Mouse (Mus musculus): ENCODE measurements at regions not wholly inside any gene's neighbourhood (a gene's known extent, or its start where the extent isn't known, plus 50 kb on each side); places are given as distances from the start of the nearest gene placed in this dataset.

GRCm38 (mm10) chr1:88878831-88879230 lies 176.8 kb upstream of the Arl4c start:
- 69% methylated on average over 10 of the region's 10 CpGs for WGBS

GRCm38 (mm10) chr1:88879367-88879766 lies 177.3 kb upstream of the Arl4c start:
- no peak overlapping the region for H3K9ac ChIP-seq (ENCODE audit: low read length)
- ATAC-seq (ENCODE audit: insufficient read depth, low FRiP score, low TSS enrichment) (no peak), DNase-seq (ENCODE audit: low spot score) (no peak)
- no peak overlapping the region for H3K27ac ChIP-seq (ENCODE audit: low read depth, low read length)
- no peaks in the 10 kb centered on the region for H3K4me1 ChIP-seq (ENCODE audit: control insufficient read depth, insufficient read depth, low read length)
- H3K4me3 ChIP-seq (ENCODE audit: low read depth, low read length), result no peak overlapping the region
- H3K27me3 ChIP-seq (ENCODE audit: control insufficient read depth, insufficient read depth, low read length), result no peaks in the 10 kb centered on the region
- H3K9me3 ChIP-seq (ENCODE audit: control insufficient read depth, low read length), result no peaks in the 10 kb centered on the region
- no peak overlapping the region for H3K4me2 ChIP-seq (ENCODE audit: low read depth)
- WGBS, result 77% methylated on average over 5 of the region's 5 CpGs
- no peaks in the 10 kb centered on the region for H3K36me3 ChIP-seq (ENCODE audit: control insufficient read depth, insufficient read depth, low read length)

More at GRCm38 (mm10) chr1:88878831-88879230, 176.8 kb upstream of the Arl4c start:
- Histone ChIP-seq H3K36me3 (ENCODE audit: control insufficient read depth, insufficient read depth, low read length) (no peaks in the 10 kb centered on the region), H3K9me3 (ENCODE audit: control insufficient read depth, low read length) (no peaks in the 10 kb centered on the region), H3K27me3 (ENCODE audit: control insufficient read depth, insufficient read depth, low read length) (no peaks in the 10 kb centered on the region), H3K27ac (ENCODE audit: low read depth, low read length) (no peak overlapping the region), H3K4me3 (ENCODE audit: low read depth, low read length) (no peak overlapping the region), H3K9ac (ENCODE audit: low read length) (no peak overlapping the region), H3K4me1 (ENCODE audit: control insufficient read depth, insufficient read depth, low read length) (no peaks in the 10 kb centered on the region), H3K4me2 (ENCODE audit: low read depth) (no peak overlapping the region)
- ATAC-seq (ENCODE audit: insufficient read depth, low FRiP score, low TSS enrichment), result no peak
- no peak for DNase-seq (ENCODE audit: low spot score)

GRCm38 (mm10) chr1:88891041-88891440 lies 179.2 kb upstream of the Sh3bp4 start:
- Histone ChIP-seq H3K9me3 (ENCODE audit: control insufficient read depth, low read length) (no peaks in the 10 kb centered on the region), H3K4me1 (ENCODE audit: control insufficient read depth, insufficient read depth, low read length) (no peaks in the 10 kb centered on the region), H3K4me3 (ENCODE audit: low read depth, low read length) (no peak overlapping the region), H3K4me2 (ENCODE audit: low read depth) (no peak overlapping the region), H3K36me3 (ENCODE audit: control insufficient read depth, insufficient read depth, low read length) (no peaks in the 10 kb centered on the region), H3K27ac (ENCODE audit: low read depth, low read length) (no peak overlapping the region), H3K27me3 (ENCODE audit: control insufficient read depth, insufficient read depth, low read length) (no peaks in the 10 kb centered on the region), H3K9ac (ENCODE audit: low read length) (no peak overlapping the region)
- DNase-seq (ENCODE audit: low spot score), result no peak
- no peak for ATAC-seq (ENCODE audit: insufficient read depth, low FRiP score, low TSS enrichment)
- 85% methylated on average over 4 of the region's 4 CpGs for WGBS

- WGBS, result 88% methylated on average over 8 of the region's 8 CpGs
- no peaks in the 10 kb centered on the region for H3K27me3 ChIP-seq (ENCODE audit: control insufficient read depth, insufficient read depth, low read length)
- no peak overlapping the region for H3K4me3 ChIP-seq (ENCODE audit: low read depth, low read length)
- no peak overlapping the region for H3K27ac ChIP-seq (ENCODE audit: low read depth, low read length)
- H3K36me3 ChIP-seq (ENCODE audit: control insufficient read depth, insufficient read depth, low read length), result no peaks in the 10 kb centered on the region
- H3K4me1 ChIP-seq (ENCODE audit: control insufficient read depth, insufficient read depth, low read length), result no peaks in the 10 kb centered on the region
- DNase-seq (ENCODE audit: low spot score) (no peak), ATAC-seq (ENCODE audit: insufficient read depth, low FRiP score, low TSS enrichment) (no peak)
- no peak overlapping the region for H3K9ac ChIP-seq (ENCODE audit: low read length)
- no peak overlapping the region for H3K4me2 ChIP-seq (ENCODE audit: low read depth)
- no peaks in the 10 kb centered on the region for H3K9me3 ChIP-seq (ENCODE audit: control insufficient read depth, low read length)
These were observed 167.8 kb upstream of the Sh3bp4 start for GRCm38 (mm10) chr1:88902426-88902825.

GRCm38 (mm10) chr1:88907766-88908463 lies 162.3 kb upstream of the Sh3bp4 start:
- H3K36me3 ChIP-seq (ENCODE audit: control insufficient read depth, insufficient read depth, low read length), result no peaks in the 10 kb centered on the region
- ATAC-seq (ENCODE audit: insufficient read depth, low FRiP score, low TSS enrichment) (no peak), DNase-seq (ENCODE audit: low spot score) (no peak)
- H3K4me2 ChIP-seq (ENCODE audit: low read depth), result no peak overlapping the region
- H3K27ac ChIP-seq (ENCODE audit: low read depth, low read length), result no peak overlapping the region
- no peaks in the 10 kb centered on the region for H3K9me3 ChIP-seq (ENCODE audit: control insufficient read depth, low read length)
- H3K4me3 ChIP-seq (ENCODE audit: low read depth, low read length), result no peak overlapping the region
- H3K4me1 ChIP-seq (ENCODE audit: control insufficient read depth, insufficient read depth, low read length), result no peaks in the 10 kb centered on the region
- no peaks in the 10 kb centered on the region for H3K27me3 ChIP-seq (ENCODE audit: control insufficient read depth, insufficient read depth, low read length)
- WGBS, result 88% methylated on average over 14 of the region's 14 CpGs
- H3K9ac ChIP-seq (ENCODE audit: low read length), result no peak overlapping the region

GRCm38 (mm10) chr1:88908683-88909082 lies 161.5 kb upstream of the Sh3bp4 start:
- no peak overlapping the region for H3K9ac ChIP-seq (ENCODE audit: low read length)
- DNase-seq (ENCODE audit: low spot score) (no peak), ATAC-seq (ENCODE audit: insufficient read depth, low FRiP score, low TSS enrichment) (no peak)
- no peaks in the 10 kb centered on the region for H3K27me3 ChIP-seq (ENCODE audit: control insufficient read depth, insufficient read depth, low read length)
- no peak overlapping the region for H3K27ac ChIP-seq (ENCODE audit: low read depth, low read length)
- H3K36me3 ChIP-seq (ENCODE audit: control insufficient read depth, insufficient read depth, low read length), result no peaks in the 10 kb centered on the region
- no peaks in the 10 kb centered on the region for H3K9me3 ChIP-seq (ENCODE audit: control insufficient read depth, low read length)
- H3K4me3 ChIP-seq (ENCODE audit: low read depth, low read length), result no peak overlapping the region
- 54% methylated on average over 8 of the region's 8 CpGs for WGBS
- H3K4me2 ChIP-seq (ENCODE audit: low read depth), result no peak overlapping the region
- no peaks in the 10 kb centered on the region for H3K4me1 ChIP-seq (ENCODE audit: control insufficient read depth, insufficient read depth, low read length)

- WGBS, result 76% methylated on average over 4 of the region's 4 CpGs
- Histone ChIP-seq H3K4me2 (ENCODE audit: low read depth) (no peak overlapping the region), H3K27me3 (ENCODE audit: control insufficient read depth, insufficient read depth, low read length) (no peaks in the 10 kb centered on the region), H3K36me3 (ENCODE audit: control insufficient read depth, insufficient read depth, low read length) (no peaks in the 10 kb centered on the region), H3K9ac (ENCODE audit: low read length) (no peak overlapping the region), H3K4me1 (ENCODE audit: control insufficient read depth, insufficient read depth, low read length) (no peaks in the 10 kb centered on the region), H3K27ac (ENCODE audit: low read depth, low read length) (no peak overlapping the region), H3K9me3 (ENCODE audit: control insufficient read depth, low read length) (no peaks in the 10 kb centered on the region), H3K4me3 (ENCODE audit: low read depth, low read length) (no peak overlapping the region)
- no peak for DNase-seq (ENCODE audit: low spot score)
- ATAC-seq (ENCODE audit: insufficient read depth, low FRiP score, low TSS enrichment), result no peak
These were observed 160.9 kb upstream of the Sh3bp4 start for GRCm38 (mm10) chr1:88909314-88909713.

GRCm38 (mm10) chr1:88909864-88910573 lies 160.2 kb upstream of the Sh3bp4 start:
- no peak for ATAC-seq (ENCODE audit: insufficient read depth, low FRiP score, low TSS enrichment)

GRCm38 (mm10) chr1:88911724-88912123 lies 158.5 kb upstream of the Sh3bp4 start:
- Histone ChIP-seq H3K27ac (ENCODE audit: low read depth, low read length) (no peak overlapping the region), H3K4me2 (ENCODE audit: low read depth) (no peak overlapping the region), H3K9ac (ENCODE audit: low read length) (no peak overlapping the region), H3K4me1 (ENCODE audit: control insufficient read depth, insufficient read depth, low read length) (no peaks in the 10 kb centered on the region), H3K36me3 (ENCODE audit: control insufficient read depth, insufficient read depth, low read length) (no peaks in the 10 kb centered on the region), H3K27me3 (ENCODE audit: control insufficient read depth, insufficient read depth, low read length) (no peaks in the 10 kb centered on the region), H3K4me3 (ENCODE audit: low read depth, low read length) (no peak overlapping the region), H3K9me3 (ENCODE audit: control insufficient read depth, low read length) (no peaks in the 10 kb centered on the region)
- 80% methylated on average over 5 of the region's 5 CpGs for WGBS
- DNase-seq (ENCODE audit: low spot score) (no peak), ATAC-seq (ENCODE audit: insufficient read depth, low FRiP score, low TSS enrichment) (no peak)

More at GRCm38 (mm10) chr1:88909864-88910573, 160.2 kb upstream of the Sh3bp4 start:
- WGBS, result 61% methylated on average over 6 of the region's 6 CpGs
- Histone ChIP-seq H3K4me1 (ENCODE audit: control insufficient read depth, insufficient read depth, low read length) (no peaks in the 10 kb centered on the region), H3K36me3 (ENCODE audit: control insufficient read depth, insufficient read depth, low read length) (no peaks in the 10 kb centered on the region), H3K4me2 (ENCODE audit: low read depth) (no peak overlapping the region), H3K9me3 (ENCODE audit: control insufficient read depth, low read length) (no peaks in the 10 kb centered on the region), H3K9ac (ENCODE audit: low read length) (no peak overlapping the region), H3K27me3 (ENCODE audit: control insufficient read depth, insufficient read depth, low read length) (no peaks in the 10 kb centered on the region), H3K4me3 (ENCODE audit: low read depth, low read length) (no peak overlapping the region), H3K27ac (ENCODE audit: low read depth, low read length) (no peak overlapping the region)
- DNase-seq (ENCODE audit: low spot score), result no peak
